19 mouse cellular contexts compared by ENCODE assay signal in the genomic region with DNA sequence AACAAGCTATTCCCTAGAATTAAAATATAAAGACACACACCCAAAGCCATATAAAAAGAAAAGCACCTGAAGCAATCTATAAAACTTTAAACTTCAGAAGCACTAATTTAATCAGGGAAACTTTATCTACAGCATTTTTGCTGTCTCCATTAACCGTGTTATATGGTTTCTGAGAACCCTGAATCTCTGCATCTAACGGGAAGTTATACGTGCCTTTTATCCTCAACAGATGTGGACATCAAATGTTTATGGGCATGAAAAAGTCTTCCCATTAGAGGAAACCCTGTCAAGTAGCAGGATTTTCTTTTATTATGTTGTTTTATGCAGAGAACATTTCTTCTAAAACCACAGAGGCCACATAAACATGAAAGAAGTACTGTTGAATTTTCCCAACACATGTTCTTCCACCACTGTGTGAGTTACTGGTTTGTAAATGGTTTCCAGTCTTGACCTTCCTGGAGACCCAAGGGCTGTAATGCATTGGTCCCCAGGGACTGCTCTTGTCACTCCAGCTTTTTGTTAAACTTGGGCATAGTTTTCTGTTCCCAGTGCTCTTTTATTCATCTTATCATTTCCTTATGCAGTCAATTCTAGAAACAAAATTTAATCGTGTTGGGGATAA.
DNase-seq lines count a peak whose midpoint lies in the region.
"Had no signal": no experiment of that assay in that cellular context is flagged by ENCODE, and none has a peak within 500 bp of the region (broad histone marks: within the 10 kb centered on the region; RNA-seq: fewer than 3 reads in every experiment).

No protein-coding gene starts in this region.

- peak; percentile 32 for DNase-seq in embryo, embryonic 10 days (ENCODE audit: low spot score)
- no peak for DNase-seq in embryo, embryonic 9.5 days (ENCODE audit: extremely low spot score)
- DNase-seq in kidney, postnatal 14 days = peak; percentile 2
- DNase-seq in kidney, postnatal 36 days = no peak
- peak; percentile 58 for DNase-seq in hindlimb bud, embryonic 11.5 days (ENCODE audit: extremely low spot score, low read depth, low spot score)
- no peak for DNase-seq in gastrocnemius, postnatal 10 days
- DNase-seq in gastrocnemius, adult 8-10 months (ENCODE audit: low spot score in 2 of 2) = no peak
- DNase-seq: adrenal gland, adult 2 months; cerebellum, adult 2 months; cerebellum, postnatal 14 days; gastrocnemius, postnatal 36 days; heart, adult 18-20 months; heart, postnatal 4 days; kidney, postnatal 25 days; liver, embryonic 13.5 days; lung, adult 18-20 months; right cerebral cortex, adult 18-20 months; spleen, adult 18-20 months; thymus, postnatal 14 days had no signal

Comparison
In these comparisons a context has a peak if more than half of its experiments do, and no peak if none do; other contexts are left out.
1. DNase-seq: peak in embryo, embryonic 10 days (single experiment), kidney, postnatal 14 days (single experiment) and hindlimb bud, embryonic 11.5 days (single experiment); none in embryo, embryonic 9.5 days (single experiment), kidney, postnatal 36 days (0 of 2), gastrocnemius, postnatal 10 days (single experiment) and gastrocnemius, adult 8-10 months (0 of 2).